In the genomic region with DNA sequence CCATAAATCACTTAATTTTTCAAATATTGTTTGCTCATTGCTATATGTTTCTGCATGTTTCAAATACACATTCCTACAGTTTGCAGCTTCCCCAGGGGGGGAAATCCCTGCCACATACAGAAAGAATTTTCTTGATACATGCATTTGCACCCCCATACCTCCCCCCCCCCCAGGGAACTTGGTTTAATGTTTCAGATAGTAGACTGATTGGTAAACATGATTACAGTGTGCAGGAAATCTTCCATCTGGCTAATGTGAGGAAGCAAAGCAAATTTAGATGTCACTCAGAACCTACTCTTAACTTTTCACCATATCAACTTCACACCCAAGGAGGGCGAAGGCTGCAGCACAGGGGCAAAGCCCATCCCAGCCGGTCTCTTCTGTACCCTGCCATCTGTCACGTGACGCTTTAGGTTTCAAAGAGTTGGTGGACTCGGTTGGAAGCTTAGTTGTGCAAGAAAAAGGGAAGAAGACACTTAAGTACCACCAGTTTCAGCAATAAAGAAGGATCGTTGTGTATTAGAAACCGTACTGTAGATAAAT, we compare ENCODE assay signal across 18 mouse cellular contexts.
"Had no signal": no experiment of that assay in that cellular context is flagged by ENCODE, and none has a peak within 500 bp of the region (broad histone marks: within the 10 kb centered on the region; RNA-seq: fewer than 3 reads in every experiment).

No protein-coding gene starts in this region.

- H3K9ac ChIP-seq: liver, embryonic 13.5 days; midbrain, embryonic 12.5 days; midbrain, embryonic 15.5 days; neural tube, embryonic 12.5 days; neural tube, embryonic 15.5 days had no signal

- H3K9me3 ChIP-seq: liver, embryonic 13.5 days; midbrain, embryonic 12.5 days; midbrain, embryonic 15.5 days; neural tube, embryonic 12.5 days; neural tube, embryonic 15.5 days had no signal

- ATAC-seq: inflammation-experienced regulatory T-cells, adult 6 months; intestine, embryonic 16.5 days; midbrain, embryonic 15.5 days had no signal

- H3K4me2 ChIP-seq: liver, embryonic 13.5 days; midbrain, embryonic 12.5 days; midbrain, embryonic 15.5 days; neural tube, embryonic 12.5 days; neural tube, embryonic 15.5 days had no signal

- H3K27ac ChIP-seq: left cerebral cortex, adult 2 months; liver, embryonic 13.5 days; macrophage; midbrain, embryonic 12.5 days; midbrain, embryonic 15.5 days; neural tube, embryonic 12.5 days; neural tube, embryonic 15.5 days had no signal

- H3K4me3 ChIP-seq: left cerebral cortex, adult 2 months; liver, embryonic 13.5 days; midbrain, embryonic 12.5 days; midbrain, embryonic 15.5 days; neural tube, embryonic 12.5 days; neural tube, embryonic 15.5 days had no signal

- H3K27me3 ChIP-seq: liver, embryonic 13.5 days; midbrain, embryonic 12.5 days; midbrain, embryonic 15.5 days; neural tube, embryonic 12.5 days; neural tube, embryonic 15.5 days had no signal

- H3K4me1 ChIP-seq: liver, embryonic 13.5 days; midbrain, embryonic 12.5 days; midbrain, embryonic 15.5 days; neural tube, embryonic 12.5 days; neural tube, embryonic 15.5 days had no signal

- H3K36me3 ChIP-seq: liver, embryonic 13.5 days had no signal

- DNase-seq: kidney, adult 18-20 months; kidney, adult 9 months; kidney, postnatal 14 days; kidney, postnatal 4 days; layer of hippocampus, postnatal 36 days; liver, embryonic 13.5 days; right cerebral cortex, adult 18-20 months; right cerebral cortex, postnatal 14 days; right cerebral cortex, postnatal 4 days; thymus, postnatal 25 days had no signal
